Mouse (Mus musculus) layer of hippocampus, adult 2 months (tissue): ENCODE measurements at regions not wholly inside any gene's neighbourhood (a gene's known extent, or its start where the extent isn't known, plus 50 kb on each side); places are given as distances from the start of the nearest gene placed in this dataset.
A peak's percentile ranks its signal among the peaks of the same experiment; 100 is the strongest.

ENCODE experiments used
- DNase-seq, 2 experiments: peaks; one replicate each; pipeline ENCODE4 v3.0.0; 2022; ENCODE audit warnings: low spot score in 2 of 2
- H3K27ac ChIP-seq: fragments of 200-600 bp; 2 replicates; pipeline ENCODE4 v1.8.1; 2022
- H3K4me3 ChIP-seq: fragments of 200-600 bp; 2 replicates; pipeline ENCODE4 v1.8.1; 2022; ENCODE audit warnings: mild to moderate bottlenecking
- CTCF ChIP-seq: fragments of 200-600 bp; conservative IDR thresholded peaks from 2 replicates; pipeline ENCODE4 v1.8.1; 2022; ENCODE audit warnings: antibody characterized with exemption, mild to moderate bottlenecking, moderate library complexity

DNA sequence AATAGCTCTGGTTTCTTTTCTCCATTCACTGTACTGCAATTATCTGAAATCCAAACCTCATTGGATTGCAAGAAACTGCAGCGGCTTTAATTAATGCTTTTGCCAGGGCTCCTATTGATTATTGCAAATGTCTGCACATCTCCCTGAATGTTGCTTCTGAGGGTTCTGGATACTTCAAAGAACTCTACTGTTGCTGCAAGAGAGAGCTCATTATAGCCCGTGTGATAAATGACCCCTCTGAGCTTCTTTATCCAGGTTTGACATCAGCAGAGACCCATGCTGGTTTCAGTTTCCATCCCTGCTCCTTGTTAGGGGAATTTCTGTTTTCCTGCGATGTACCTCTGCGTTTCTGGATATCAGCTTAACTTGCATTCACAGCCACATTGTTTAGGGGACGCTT, 78.4 kb upstream of the Nav3 start:
- TF ChIP-seq CTCF: no peak
- no peak for DNase-seq
- H3K4me3 ChIP-seq: peak overlapping the region; percentile 26
- H3K27ac ChIP-seq: peak overlapping the region; percentile 8; the same call in 1 of the 2 replicates

DNA sequence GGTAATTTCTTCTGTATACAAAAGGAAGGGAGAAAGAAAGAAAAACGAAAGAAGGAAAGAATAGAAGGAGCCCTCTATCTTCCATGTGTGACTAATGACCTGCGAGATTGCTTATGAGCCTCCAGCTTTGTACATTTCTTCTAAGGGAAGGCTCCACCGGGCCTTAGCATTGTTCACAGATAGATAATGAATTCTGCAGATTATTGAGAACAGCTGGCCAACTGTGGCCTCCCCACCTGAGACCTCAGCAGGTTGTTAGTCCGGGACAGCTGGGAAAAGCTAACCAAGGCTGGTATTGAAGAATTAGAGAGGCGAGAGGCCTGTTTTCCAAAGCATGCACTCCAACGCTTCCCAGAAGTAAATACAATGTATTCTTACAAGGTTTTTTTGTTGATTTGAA, 86.7 kb upstream of the Nav3 start:
- Histone ChIP-seq H3K27ac (no peak overlapping the region), H3K4me3 (no peak overlapping the region)
- TF ChIP-seq CTCF: no peak
- no peak for DNase-seq

DNA sequence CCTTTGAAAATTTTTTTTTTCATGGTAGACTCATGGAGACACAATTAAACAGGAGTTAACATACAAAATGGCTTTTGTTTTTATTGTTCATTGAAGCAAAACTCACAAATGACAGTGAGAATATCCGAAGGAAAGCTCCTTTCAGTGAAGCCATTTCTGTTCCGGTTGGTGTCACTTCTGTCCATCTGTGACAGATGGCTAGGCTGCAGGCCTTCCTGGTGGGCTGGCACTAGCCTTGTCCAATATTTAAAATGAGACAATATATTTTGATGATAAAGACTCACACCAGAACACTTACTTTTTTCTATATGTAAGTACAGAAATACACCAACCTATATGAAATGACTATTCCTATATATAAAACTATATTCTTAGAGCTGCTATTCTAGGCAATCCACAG, 92.4 kb upstream of the Nav3 start:
- no peak overlapping the region for H3K27ac ChIP-seq
- no peak for DNase-seq
- no peak overlapping the region for H3K4me3 ChIP-seq
- TF ChIP-seq CTCF: no peak

DNA sequence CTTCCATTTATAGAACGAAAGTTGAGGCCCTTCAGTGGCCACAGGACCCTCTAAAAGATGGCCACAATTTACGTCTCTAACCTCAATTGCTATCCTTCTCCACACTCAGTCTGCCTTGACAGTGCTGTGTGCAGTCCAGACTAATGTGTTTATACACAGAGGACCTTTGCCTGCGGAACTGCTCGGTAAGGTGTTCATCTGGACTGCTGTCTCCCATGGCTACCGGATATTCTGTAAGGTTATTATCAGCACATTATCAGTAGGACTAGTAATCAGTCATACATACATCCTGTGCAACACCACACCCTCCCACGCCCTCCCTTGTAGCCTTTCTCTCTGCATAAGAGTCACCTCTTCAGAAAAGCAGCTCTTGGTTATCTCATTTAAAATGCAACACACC, 98.0 kb upstream of the Nav3 start:
- no peak for TF ChIP-seq CTCF
- Histone ChIP-seq H3K27ac (no peak overlapping the region), H3K4me3 (no peak overlapping the region)
- DNase-seq: no peak

DNA sequence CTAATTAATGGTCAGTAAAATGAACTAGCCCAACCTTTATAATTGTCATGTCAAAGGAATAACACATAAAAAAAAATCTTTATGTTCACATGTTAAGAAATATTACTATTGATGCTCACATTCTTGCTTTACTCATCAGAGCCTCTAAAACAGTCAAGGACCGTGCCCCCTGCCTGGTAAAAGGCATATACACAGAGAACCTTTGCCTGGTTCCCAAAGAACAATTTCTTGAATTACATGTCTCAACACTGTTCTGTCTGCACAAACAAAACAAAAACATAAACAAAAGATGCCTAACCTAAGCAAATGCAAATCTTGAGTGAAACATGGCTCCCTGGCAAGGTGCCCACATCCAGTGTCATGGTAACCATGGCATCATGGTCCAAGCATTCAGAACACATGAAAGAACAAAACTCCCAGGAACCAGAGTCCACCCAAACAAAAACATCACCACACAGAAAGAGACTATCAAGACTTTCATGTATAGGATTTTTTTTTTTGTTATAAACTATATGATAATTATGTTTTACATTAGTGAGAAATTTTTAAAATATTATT, 100.4 kb upstream of the Nav3 start:
- no peak for DNase-seq
- Histone ChIP-seq H3K4me3 (no peak overlapping the region), H3K27ac (no peak overlapping the region)
- TF ChIP-seq CTCF: no peak

DNA sequence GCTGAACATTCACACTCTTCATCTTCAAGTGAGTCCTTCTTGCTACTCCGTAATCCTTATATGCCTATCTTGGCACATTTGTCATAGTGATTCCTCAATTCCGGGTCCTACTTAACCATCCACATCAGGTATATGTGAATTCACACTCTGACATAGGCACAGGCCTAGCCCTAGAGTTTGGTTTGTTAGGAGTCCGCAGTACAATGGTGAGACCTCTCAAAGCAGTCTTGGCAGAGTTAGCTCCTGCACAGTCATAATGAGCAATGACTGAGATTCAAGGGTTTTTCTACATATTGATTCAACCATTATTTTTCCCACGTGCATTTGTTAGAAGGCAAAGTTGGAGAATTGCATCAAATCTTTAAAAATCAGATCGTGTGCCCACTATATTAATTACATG, 107.1 kb upstream of the Nav3 start:
- no peak for TF ChIP-seq CTCF
- Histone ChIP-seq H3K27ac (no peak overlapping the region), H3K4me3 (no peak overlapping the region)
- DNase-seq: no peak

DNA sequence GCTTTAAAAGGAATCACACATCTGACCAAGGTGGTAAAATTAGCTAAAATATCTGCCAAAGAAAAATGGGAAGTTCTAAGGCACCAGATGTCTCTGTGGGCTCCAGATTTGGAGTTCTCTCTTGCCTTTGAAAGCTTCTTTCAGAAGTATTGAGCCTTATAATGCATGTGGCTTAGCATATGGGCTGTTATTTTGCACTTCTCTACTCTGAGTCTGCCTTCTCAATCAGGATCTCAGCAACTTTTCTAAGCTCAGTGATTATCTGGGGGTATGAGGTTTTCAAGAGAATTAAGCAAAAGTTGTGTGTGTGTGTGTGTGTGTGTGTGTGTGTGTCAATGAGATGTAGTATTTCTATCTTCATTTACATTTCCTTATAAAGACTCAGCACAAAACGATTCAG, 107.6 kb upstream of the Nav3 start:
- TF ChIP-seq CTCF: no peak
- Histone ChIP-seq H3K4me3 (no peak overlapping the region), H3K27ac (no peak overlapping the region)
- peak; percentile 13 to 48 for DNase-seq

DNA sequence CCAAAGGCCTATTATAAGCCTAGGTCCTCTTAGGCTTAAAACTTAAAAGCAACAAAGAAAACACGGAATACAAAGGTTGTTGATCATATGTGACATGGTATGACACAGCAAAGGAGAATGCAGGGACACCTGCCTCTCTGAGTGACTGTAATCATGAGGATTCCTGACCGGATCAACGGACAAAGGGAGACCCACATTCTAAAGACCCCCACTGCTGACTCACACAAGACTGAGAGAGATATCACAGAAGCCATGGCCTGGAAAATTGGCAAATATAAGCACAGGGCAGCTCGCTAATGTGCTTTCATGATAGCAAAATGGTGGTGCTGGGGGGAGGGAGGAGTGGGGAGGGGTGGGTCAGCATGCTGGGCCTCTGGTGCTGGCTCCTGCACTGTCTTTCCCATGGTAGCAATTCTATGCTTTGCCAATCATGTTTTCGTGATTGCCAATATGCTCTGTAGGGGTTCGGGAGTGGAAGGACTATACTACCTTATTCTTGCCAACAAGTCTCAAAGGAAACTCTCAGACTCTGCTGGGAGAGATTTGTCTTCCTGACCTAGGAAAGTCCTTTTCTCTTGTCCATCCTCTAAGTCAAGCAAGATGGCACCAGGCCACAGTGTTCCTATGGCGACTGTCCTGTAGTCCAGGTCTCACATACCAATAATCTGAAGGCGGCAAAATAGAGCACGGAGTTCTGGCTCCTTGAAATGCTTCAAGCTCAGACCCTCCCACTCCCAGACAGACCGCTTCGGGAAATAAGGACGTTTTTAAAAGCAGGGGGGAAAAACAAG, 110.5 kb upstream of the Nav3 start:
- no peak for DNase-seq
- H3K4me3 ChIP-seq: no peak overlapping the region
- no peak overlapping the region for H3K27ac ChIP-seq
- no peak for TF ChIP-seq CTCF

DNA sequence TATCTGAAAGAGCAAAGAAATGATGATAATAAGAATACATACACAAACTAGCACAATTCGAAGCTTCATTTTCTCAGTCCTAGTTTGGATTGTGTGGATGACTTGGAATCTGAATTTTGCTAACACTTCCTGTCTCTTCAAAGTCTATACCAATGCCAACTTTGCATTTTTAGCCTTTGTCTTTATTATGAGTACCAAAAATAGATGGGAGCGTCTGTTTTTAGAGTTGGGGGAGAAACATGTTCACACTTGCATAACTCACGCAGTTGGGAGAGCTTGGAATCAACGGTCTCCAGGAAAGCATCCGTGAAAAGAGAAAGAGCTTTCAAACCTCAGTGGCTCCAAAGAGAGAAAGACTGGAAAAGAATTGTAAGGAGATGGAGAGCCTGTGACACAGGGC, 114.5 kb upstream of the Nav3 start:
- no peak overlapping the region for H3K4me3 ChIP-seq
- no peak for DNase-seq
- TF ChIP-seq CTCF: no peak
- no peak overlapping the region for H3K27ac ChIP-seq

DNA sequence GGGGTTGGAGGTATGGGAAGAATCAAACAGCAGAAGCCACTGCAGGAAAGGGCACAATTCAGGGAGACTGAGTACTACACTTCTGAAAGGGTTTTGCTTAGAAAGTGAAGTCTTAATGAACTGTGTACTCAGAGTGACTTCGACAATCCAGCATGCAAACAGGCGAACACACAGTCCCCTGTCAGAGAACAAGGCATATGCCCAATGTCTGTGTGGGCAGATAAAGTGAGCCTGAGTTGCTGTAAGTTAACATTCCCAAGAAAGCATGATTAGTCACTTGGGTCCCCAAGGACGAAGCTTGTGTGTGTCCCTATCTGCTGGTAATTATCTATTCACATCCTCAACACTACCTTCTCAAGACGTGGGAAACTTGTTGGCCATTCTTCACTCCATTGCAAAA, 115.2 kb upstream of the Nav3 start:
- no peak for TF ChIP-seq CTCF
- peak; percentile 9 to 26 for DNase-seq
- no peak overlapping the region for H3K4me3 ChIP-seq
- no peak overlapping the region for H3K27ac ChIP-seq

DNA sequence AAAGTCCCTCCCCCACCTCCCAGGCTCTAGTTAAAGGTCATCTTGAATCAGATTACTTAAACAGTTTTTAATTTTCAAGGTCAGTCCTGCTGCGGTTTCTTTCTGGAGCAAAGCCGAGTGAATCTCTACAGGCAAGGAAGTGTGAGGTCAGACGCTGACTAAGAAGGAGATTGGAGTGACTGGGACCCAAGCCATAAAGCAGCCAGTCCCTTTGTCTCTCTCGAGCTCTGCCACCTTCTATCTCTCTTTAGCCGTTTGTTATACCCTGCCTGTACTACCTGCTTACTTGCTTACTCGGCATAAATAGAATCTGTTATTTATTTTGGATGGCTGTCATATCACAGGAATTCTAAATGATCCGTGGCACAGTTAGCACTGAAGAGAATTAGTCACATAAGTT, 117.5 kb upstream of the Nav3 start:
- TF ChIP-seq CTCF: no peak
- DNase-seq: no peak
- Histone ChIP-seq H3K27ac (no peak overlapping the region), H3K4me3 (no peak overlapping the region)

DNA sequence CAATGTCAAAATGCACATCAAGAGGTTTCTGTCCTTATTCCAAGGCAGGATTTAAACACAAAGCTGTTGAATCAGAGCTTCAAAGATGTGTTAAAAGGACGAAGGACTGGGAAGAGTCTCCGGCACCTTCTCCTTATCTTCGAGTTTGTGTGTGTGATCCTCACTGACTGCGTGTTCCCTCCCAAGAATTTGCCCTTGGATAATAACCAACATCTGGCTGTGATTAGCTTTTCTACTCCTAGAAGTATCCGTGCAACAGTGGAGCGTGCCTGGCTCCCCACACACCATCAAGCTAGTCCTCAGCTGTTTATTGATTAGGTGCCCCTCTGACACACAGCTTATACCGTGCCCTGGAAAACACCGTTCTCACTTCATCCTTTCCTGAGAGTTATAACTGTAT, 130.0 kb upstream of the Nav3 start:
- DNase-seq: no peak
- no peak overlapping the region for H3K4me3 ChIP-seq
- no peak for TF ChIP-seq CTCF
- H3K27ac ChIP-seq: no peak overlapping the region

DNA sequence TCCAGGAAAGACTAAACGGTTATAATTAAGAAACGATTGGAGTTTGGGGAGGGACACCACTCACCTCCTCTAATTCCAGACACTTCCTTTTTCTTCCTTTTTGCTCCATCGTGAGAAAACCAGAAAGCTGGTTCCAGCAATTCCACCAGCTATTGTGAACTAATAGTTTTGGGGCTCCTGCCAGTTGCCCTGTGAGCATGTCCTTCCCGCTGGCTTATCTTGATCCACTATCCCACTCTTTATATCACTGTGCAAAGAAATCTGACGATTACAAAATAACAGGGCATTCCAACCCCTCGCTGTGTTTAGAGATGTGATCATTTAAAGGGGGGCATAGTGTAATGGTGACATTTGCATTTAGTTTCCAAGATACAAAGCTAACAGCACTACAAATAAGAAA, 130.5 kb upstream of the Nav3 start:
- DNase-seq: no peak
- no peak overlapping the region for H3K27ac ChIP-seq
- no peak for TF ChIP-seq CTCF
- H3K4me3 ChIP-seq: no peak overlapping the region

DNA sequence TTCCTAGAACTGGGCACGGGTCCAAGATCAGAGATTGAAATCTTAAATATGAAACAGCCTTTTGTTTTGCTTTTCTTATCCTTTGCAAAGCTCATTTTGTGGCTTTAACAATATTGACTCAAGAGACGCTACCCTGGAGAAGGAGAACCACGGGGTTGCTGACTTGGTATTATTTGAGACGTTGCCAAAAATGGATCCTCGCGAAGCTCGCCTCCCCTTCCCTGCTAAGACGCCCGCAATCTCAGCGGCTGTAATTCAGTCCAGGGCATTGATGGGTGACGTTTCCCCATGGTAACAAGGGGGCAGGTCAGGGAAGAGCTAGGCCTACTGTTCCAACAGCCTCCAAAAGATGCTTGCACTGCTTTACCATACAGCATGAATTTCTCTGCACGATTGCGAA, 131.5 kb upstream of the Nav3 start:
- Histone ChIP-seq H3K27ac (no peak overlapping the region), H3K4me3 (no peak overlapping the region)
- TF ChIP-seq CTCF: no peak
- DNase-seq: no peak
